Mouse (Mus musculus): ENCODE data around the gene Slain2.

Gene Slain2
- long read RNA-seq, experiment 1, full-length matches to known transcripts = 11 of 19 reads
- long read RNA-seq, experiment 1, partial matches to known transcripts = 6 of 19 reads
- long read RNA-seq, experiment 1, other reads (novel, unspliced or antisense) = 2 of 19 reads
- long read RNA-seq, experiment 2, full-length matches to known transcripts = 11 of 26 reads
- long read RNA-seq, experiment 2, partial matches to known transcripts = 9 of 26 reads
- long read RNA-seq, experiment 2, other reads (novel, unspliced or antisense) = 6 of 26 reads

DNA sequence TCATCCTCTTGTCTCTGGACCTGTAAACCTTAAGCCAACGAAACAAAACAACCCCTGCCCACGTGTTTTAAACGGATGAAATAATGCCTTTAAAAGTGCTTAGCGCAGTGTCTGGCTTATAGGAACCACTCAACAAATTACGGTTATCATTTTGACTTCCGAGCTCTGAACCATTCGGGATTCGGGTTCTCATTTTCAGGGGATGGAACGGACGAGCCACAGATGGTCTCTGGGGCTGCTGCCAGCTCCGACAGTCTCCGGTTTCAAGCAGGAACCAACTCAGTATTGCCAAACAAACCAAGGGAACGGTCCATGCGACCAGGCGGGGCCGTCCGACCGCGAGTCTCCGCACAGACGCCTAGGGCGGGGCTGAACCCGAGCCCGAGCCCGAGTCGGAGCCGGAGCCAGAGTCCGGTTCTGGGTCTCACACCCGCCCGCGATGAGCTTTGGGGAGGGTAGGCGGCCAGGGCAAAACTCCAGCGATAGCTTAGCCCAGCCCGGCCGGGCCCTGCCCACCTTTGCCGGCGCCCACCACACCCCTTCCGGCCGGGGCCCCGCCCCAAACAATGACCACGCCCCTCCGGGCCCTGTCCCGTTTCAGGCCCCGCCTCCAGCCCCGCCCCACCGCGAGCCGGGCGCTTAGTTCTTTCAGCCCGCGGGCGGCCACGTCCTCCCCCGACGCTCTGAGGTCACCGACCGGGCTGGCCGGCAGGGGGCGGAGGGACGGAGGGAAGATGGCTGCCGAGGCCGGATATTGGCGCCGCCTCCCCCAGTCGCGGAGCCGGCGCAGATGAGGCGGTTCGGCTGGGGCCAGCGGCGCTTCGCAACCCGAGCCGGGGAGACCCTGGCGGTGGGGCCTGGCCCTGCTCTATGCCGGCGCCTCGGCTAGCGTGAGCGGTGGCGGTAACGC, at the start of gene Slain2:
TSS of gene Slain2 (plus strand) at position 657 of the 910 bp plus-strand sequence.
- intact Hi-C loops (cut with DNase I) = no loop called here

DNA sequence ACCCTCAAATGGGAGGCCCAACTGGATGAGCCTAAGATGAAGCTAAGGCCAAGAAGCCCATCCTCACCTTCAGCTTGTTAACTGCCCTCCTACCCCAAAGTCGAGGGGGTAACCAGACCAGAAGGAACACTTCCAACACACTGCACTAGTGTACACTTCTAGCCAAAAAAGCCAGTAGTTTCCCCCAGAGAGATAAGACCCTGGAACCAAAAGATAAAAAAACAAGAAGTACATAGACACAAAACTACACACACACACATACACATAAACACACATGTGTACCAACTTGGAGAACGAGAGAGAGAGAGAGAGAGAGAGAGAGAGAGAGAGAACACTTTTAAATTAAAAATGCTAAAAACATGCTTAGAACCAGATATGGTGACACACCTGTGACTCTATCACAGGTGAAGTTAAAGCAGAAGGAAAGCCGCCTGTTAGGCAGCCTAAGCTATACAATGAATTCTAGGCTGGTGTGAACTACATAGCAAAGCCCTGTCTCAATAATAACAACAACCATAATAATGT, 49.4 kb upstream of the Slain2 start:
- intact Hi-C loops (cut with DNase I) = no loop called here

DNA sequence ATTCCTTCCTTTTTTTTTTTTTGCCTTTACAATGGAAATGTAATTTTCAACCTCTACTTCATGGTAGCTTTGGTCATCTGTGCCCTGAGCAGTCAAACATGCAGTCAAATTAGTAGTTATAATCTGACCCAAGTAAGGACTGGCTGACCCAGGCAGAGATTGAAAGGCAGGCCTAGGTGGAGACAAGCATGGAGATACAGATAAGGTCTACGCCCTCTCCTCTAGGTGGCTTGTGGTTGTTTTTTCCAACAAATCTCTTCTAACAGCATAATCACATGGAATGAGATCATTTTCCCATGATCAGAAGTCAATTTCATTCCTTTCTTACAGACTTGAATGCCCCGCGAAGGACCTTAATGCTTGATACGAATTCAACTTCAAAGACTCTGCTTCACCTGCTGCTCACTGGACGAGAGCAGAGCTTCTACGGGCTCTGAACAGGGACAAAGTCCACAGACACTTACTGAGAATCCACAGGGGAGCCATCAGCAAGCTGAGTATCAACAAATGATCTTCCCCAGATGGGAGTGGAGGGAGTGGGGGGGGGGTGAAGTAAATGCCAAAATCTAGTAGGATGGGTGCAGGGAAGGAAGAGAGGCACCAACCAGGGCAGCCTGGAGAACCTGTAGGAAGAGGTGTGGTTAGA, 47.7 kb upstream of the Slain2 start:
- intact Hi-C loops (cut with DNase I) = no loop called here

DNA sequence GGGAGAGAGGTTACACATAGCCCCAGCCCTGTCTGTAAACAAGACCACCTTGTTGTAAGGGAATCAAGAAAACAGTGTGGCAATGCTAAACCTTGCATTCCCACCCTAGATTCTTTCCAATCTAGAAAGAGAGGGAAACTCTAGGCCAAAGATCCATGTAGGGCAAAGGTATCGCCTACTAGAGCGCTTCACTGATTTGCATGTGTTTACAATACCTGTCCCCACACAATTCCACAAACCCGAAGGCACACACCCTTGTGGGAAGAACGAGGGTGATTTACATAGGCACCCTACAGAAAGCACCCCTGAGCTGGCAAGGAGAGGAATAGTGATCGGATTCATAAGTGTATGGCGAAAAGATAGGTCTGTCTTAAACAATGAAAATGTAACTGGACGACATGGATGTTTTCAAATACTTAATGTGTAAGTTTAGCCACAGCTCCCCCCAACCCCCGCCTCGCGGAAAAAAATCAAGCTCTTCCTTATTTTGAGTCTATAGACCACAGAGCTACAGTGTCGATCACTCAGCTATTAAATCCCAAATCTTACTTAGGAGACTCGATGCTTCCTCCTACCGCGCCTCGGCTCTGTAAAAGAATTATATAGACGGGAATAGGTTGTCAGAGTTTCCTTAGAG, 47.0 kb upstream of the Slain2 start:
- intact Hi-C loops (cut with DNase I) = no loop called here

DNA sequence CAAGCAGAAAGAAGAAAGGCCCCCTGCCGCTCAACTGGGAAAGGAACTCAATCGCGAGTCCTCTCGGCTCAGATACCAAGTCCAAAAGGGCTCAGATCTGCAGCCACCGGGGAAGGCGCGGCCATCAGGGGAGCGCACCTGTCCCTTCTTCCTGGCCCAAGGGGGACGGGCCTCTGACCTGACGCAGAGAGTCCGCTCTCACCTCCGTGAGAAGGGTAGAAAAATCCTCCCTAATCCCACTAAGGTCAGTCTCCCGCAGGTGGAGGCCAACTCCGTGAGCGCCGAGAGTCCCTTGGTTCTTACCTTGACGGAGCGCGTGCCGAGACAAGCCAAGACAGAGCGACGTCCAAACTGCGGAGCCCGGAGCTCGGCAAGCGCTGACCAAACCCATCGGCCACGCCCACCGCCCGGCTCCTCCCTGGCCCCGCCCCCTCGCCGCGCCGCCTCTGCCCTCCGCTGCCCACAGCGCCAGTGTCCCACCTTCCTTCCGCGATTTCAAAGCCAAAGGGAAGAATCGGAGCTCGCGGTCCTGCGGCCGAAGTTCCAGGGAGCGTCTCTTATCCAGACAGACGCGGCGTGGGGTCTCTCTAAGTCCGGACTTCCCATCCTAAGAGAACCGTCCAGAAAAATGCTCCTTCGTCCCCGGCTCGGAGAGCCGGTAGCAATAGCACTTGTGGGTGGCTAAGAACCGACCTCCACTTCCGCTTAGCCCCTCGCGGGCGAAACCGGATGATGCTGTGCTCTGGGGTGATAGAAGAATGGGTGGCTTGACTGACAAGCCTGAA, 45.8 kb upstream of the Slain2 start, which contains the start of gene Tec:
TSS of gene Tec (minus strand) at position 393 of the 785 bp plus-strand sequence.
- intact Hi-C loops (cut with DNase I) = no loop called here

DNA sequence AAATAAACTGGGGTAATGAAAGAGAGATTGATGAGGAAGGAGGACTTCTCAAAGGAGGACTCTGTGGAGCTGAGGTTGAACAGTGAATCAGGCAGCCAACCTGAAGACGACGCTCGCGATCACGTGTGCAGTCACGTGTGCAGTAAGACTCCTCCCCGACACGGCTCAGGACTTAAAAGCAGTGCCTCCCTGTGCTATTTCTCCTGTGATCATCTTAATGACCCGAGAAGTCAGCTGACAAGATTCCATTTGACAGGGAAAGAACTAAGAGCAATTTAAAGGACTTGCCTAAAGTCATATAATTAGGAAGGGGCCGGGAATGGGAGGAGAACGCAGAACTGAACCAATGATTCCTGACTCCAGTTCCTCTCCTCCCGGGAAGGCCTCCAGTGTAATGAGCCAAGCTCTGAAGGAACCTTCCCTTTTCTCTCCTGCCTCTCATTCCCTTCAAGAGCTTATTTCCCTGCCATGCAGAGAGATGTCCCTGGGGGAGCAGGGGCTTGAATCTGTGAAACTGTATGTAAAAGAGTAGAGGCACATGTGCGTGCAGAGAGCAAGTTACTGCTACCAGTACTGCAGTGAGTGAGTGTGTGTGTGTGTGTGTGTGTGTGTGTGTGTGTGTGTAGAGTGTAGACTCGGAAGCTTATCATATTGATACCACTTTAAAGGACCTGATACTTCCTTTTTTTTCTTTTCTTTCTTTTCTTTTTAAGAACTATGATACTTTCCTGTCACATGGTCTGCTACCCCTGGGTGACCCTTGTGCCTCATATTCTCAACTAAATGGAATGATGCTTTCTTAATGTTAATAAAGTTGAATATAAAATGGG, 44.1 kb upstream of the Slain2 start:
- intact Hi-C loops (cut with DNase I) = no loop called here

DNA sequence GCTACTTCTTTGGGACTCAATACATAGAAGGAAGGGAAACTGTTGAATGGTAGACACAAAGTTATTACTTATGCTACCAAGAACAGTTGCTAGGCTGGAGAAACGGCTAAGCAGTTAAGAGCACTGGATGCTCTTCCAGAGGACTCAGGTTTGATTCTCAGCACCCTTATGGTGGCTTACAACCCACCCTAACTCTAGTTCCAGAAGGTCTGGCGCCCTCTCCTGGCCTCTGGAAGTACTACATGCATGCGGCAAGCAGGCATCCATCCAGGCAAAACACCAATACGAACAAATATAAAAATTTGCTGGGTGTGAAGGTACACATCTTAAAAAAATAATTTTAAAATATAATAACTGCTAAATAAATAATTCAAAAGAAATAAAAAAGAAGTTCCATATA, 43.0 kb upstream of the Slain2 start:
- intact Hi-C loops (cut with DNase I) = no loop called here

DNA sequence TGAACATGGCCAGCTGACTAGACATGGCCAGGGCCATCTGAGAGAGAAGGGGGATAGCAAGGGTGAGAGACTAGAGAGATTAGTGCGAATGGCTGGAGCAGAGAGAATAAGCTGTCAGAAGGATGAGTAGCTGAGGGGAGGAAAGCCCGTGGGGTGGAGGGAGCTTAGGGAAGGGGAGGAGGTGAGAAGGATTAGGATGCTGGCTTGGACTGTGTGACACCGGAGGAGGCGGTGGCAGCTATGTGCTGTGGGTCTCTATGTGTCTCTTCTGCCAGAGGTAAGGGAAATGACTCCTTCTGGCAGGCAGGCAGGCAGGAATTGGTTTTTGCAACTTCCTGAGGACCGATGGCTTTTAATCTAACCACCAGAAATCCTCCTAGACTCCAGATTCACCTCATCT, 34.4 kb upstream of the Slain2 start:
- intact Hi-C loops (cut with DNase I) = no loop called here

DNA sequence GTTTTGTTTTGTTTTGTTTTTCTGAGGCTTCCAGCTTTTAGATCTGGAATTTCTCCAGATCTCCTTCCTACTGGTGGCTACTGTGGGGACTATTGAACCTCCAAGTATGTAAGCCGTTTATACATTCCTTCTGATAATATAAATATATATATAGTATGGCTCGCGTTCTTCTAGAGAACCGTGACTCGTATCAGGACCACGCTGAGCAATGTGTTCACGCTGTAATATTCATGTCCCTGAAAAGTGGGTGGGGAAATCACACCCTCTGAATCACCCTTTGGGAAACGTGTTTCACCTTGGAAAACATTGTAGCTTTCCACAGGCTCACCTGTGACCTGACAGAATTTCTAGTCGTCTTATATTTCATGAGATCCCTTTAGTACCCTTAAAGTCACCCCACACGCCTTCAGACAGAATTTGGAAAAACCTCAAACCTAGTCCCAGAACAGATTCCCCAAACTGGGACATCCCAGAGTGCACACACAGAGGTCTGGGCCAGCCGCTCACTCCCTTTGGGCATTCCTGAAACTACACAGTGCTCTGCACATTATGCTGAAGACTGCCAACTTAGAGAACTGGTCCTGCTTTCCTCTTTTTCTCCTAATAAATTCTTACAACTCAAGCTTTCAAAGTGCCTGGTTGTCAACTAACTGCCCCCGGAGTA, 32.2 kb upstream of the Slain2 start:
- intact Hi-C loops (cut with DNase I) = no loop called here

DNA sequence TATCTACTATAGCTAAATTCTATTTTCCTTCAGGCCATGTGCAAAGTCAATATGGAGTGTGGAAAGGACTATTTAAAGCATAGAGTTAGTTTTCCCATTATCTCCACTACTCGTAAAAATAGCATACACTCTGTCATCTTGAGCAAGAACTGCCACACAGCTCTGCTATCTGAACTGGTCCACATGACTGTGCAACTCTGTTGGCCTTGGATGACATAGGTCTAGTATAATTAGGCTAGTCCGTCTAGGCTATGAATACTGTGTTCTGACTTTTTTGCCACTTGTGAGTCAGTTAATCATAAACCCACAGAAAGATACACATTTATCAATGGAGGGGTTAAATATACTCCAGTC, 31.7 kb upstream of the Slain2 start:
- intact Hi-C loops (cut with DNase I) = no loop called here

DNA sequence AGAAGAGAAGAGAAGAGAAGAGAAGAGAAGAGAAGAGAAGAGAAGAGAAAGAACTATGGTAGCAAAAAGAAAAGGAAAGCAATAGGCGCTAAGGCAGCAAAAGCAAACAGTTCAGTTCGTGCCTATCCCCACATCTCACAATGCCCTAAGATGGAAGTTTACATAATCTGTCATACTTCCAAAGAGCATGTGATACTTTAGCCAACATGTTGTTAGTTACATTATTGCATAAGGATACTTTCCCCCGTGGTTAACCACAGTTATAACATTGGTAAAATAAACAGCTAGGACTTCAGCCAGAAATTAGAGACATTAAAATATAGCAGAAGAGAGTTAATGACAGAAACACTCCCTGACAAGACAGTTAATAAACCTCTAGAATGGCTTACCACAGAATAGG, 30.4 kb upstream of the Slain2 start:
- intact Hi-C loops (cut with DNase I) = no loop called here

DNA sequence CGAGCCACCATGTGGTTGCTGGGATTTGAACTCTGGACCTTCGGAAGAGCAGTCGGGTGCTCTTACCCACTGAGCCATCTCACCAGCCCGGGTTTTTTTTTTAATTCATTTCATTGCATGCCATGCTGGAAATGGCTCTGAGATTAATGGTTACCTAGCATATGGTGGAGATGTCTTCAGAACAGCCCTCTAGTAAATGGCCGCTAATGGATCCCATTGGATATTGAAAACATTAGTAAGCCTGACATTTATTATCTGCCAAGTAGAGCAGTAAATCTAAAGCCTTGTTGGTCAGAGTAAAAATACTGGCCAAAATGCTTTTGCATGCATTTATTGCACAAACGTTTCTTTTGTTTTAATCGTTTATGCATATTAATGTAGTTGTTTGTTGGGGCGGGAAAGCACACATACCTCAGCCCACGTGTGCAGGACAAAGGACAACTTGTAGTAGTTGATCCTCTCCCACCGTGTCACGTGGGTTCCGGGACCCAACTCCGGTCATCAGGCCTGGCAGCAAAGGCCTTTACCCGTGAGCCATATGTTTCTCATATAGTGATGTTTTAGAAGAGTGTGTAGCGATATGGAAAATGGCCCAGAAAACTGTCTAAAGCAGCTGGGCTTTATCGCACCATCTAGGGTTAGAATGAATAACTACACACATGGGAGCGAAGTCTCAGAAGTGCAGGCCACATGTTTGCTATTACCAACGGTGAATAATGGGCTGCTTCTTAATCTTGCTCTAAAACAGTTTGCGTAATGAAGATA, 27.5 kb upstream of the Slain2 start:
- intact Hi-C loops (cut with DNase I) = no loop called here

DNA sequence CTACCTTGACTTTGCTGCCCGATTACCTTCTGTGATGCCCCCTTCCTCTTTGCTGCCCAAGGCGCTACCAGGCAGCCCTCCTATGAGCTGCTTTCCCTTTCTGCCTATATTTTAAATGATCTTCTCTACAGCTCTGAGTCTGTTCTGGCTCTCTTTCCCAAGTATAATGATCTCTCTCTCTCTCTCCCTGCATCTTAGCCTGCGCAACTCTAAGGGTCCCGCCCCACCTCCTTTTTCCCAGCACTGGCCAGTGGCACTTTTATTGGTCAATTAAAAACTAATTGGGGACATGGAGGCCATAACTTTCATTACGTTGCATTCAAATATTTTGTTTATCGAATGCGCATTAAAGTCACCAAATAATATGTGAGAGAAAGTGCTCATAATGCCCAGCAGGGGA, 25.8 kb upstream of the Slain2 start:
- intact Hi-C loops (cut with DNase I) = no loop called here

DNA sequence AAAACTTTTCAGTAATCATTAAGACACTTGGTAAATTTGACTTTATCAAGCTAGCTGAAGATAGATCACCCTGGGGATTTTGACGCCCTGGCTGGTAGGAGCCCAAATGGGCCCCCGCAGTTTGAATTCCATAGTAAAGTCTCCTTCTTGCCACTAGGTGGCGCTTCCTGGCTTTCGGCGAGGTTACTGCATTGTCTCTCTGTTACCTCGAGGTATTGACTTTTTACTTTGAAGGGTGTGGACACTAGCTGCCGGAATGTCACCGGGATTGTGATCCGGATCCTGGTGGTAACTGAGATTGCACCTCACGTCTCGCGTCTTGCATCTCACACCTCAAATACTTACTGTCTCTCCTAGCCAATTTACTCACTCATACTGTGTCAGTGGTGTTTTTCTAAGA, 22.6 kb upstream of the Slain2 start:
- intact Hi-C loops (cut with DNase I) = loop anchor here (5.0 to 10.0 kb wide), 2 partner anchors 71 to 493 kb away; no protein-coding TSS in a partner anchor

DNA sequence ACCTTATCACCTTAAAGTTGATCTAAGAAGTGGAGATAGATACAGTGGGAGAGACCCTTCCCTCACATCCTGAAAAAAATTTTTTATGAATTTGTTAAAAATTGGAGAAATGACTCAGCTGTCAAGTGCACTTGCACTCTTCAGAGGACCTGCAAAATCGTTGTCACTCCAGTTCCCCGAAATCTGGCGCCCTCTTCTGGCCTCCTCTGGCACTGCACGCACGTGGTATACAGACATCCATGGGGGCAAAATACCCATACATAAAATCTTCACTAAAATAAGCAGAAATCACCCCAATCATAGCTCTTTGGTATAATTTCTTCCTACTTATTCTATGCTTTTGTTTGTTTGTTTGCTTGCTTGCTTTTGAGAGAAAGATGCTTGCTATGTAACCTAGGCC, 20.1 kb upstream of the Slain2 start:
- intact Hi-C loops (cut with DNase I) = loop anchor here (5.0 to 10.0 kb wide), 2 partner anchors 68 to 491 kb away; no protein-coding TSS in a partner anchor

DNA sequence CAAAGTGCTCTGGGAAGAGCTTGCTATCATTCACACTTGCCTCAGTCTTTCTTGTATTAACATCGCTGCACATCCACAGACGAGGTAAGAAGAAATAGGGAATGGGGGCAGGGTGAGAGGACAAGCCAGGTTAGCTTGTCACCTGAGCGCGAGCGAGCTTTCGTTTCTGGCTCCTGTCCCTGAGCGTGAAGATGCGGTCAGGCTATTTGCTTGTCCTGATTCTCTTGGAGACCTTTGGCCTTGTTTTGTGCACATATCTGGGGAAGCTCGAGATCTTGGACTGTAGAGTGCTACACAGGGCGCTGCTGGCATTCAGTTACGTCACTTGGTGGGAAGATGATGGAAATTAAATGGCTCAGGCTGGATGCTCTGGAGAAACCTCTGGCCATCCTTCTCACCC, 18.8 kb upstream of the Slain2 start:
- intact Hi-C loops (cut with DNase I) = loop anchor here (10.0 kb wide), 1 partner anchor 490 kb away; no protein-coding TSS in a partner anchor

DNA sequence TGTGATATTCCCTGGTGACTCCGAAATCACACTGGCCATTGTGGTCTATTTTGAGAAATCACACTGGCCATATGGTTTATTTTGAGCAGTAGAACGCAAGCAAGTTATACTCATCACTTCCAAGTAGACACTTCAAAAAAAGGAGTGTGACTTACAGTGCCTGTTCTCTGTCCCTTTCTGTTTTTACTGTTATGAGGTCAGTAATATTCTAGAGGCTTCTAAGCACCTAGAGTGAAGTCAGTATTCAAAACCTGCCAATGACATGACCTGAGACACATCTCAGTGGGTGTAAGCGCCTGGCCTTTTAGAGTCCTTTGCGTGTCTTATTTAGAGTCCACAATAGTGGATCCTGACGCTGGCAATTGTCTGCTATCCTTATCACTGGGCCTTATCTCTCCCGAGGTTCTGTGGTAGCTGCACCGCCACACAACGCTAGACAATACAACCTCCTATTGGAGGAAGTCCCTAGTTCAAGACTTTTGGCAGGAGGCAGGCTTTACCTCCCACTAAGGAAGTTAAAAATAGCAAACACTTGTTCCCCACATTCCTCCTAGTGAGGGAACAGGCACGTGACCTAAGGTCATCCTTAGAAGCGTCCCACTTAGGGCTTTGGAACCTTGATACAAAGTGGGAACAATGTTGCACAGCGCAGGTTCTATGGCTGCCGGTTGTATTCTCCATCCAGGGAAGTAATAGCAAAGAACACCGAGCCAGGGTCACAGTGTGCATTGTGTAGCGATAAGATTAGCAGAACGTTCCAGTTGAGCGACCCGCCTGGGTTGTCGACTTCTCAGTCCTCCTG, 17.4 kb upstream of the Slain2 start:
- intact Hi-C loops (cut with DNase I) = loop anchor here (10.0 kb wide), 1 partner anchor 488 kb away; no protein-coding TSS in a partner anchor
